ENCODE assay signal across 15 mouse cellular contexts in the genomic region with DNA sequence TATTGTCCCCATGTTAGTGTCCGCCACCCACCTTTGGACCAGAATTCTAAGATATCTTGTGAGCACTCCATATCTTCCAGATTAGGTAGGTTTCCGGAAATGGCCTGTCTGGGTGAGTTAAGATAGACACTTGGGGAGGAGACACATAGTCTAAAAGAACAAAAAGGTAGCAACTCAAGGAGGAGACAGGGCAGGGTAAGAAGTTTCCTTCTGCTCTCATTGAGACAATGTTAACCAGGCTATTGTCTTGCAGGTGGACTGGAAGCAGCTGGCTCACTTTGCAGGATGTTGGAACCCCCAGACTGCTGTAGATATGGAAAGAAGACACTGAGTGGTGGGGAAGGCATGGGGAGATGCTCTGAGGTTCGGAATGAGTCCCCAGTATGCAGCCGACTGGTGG.
"Had no signal": no experiment of that assay in that cellular context is flagged by ENCODE, and none has a peak within 500 bp of the region (broad histone marks: within the 10 kb centered on the region; RNA-seq: fewer than 3 reads in every experiment).

No protein-coding gene starts in this region.

- H3K27me3 ChIP-seq: intestine, embryonic 15.5 days; megakaryocyte, embryonic 14.5 days; midbrain, embryonic 12.5 days; neural tube, embryonic 13.5 days had no signal

- H3K9me3 ChIP-seq: intestine, embryonic 15.5 days; megakaryocyte, embryonic 14.5 days; midbrain, embryonic 12.5 days; neural tube, embryonic 13.5 days had no signal

- H3K27ac ChIP-seq: intestine, embryonic 15.5 days; macrophage; midbrain, embryonic 12.5 days; neural tube, embryonic 13.5 days had no signal

- H3K9ac ChIP-seq: intestine, embryonic 15.5 days; midbrain, embryonic 12.5 days; neural tube, embryonic 13.5 days had no signal

- ATAC-seq: intestine, embryonic 15.5 days; midbrain, embryonic 16.5 days had no signal

- H3K36me3 ChIP-seq: intestine, embryonic 15.5 days; midbrain, embryonic 12.5 days; neural tube, embryonic 13.5 days had no signal

- H3K4me2 ChIP-seq: intestine, embryonic 15.5 days; midbrain, embryonic 12.5 days; neural tube, embryonic 13.5 days had no signal

- DNase-seq: kidney, adult 18-20 months; kidney, postnatal 14 days; left cerebral cortex, postnatal 4 days; lung, adult 2 months; lung, postnatal 10 days; retina, postnatal 1 day; right cerebral cortex, postnatal 4 days; thymus, adult 18-20 months; thymus, postnatal 25 days had no signal

- H3K4me1 ChIP-seq: intestine, embryonic 15.5 days; midbrain, embryonic 12.5 days; neural tube, embryonic 13.5 days had no signal

- H3K4me3 ChIP-seq: intestine, embryonic 15.5 days; megakaryocyte, embryonic 14.5 days; midbrain, embryonic 12.5 days; neural tube, embryonic 13.5 days had no signal
